Mouse (Mus musculus): ENCODE data around the gene Pdcl2. TPM values are rescaled to one million over a fixed set of nuclear protein-coding genes. Genes with fewer than 3 reads are reported as not detected.

The Pdcl2 gene
- polyA plus RNA-seq, 1 experiment from 2014 or later, result not detected

DNA sequence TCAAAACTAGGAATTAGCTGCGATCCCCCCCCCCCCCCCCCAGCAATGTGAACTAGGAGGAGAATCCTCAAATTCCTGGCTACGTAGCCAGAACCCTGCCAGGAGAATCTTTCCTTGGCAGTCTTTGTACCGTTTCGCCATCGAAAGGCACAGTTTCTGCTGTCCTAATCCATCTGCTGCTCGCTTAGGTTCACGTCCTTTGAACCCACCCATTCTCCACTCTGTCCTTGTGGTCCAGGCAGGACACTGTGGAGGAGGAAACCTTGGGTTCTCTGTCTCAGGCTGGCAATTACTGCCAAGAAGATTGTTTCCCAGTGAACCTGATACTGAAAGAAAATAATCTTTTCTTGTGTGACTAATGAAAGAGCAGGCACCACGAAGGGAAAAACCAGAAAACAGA is 25.3 kb downstream of the Pdcl2 start:
- no peak for ATAC-seq (ENCODE audit: low read depth)
- H3K27ac ChIP-seq (ENCODE audit: low read length), result no peak overlapping the region
- H3K4me2 ChIP-seq (ENCODE audit: low read depth, low read length), result peak overlapping the region; percentile 96
- peaks cover 13% of the 10 kb centered on the region; the same call in 1 of the 2 replicates for H3K4me1 ChIP-seq (replicated peaks; ENCODE audit: control insufficient read depth, insufficient read depth, low read length)
- no peaks in the 10 kb centered on the region for H3K27me3 ChIP-seq (ENCODE audit: control insufficient read depth, insufficient read depth, low read depth, low read length)
- no peaks in the 10 kb centered on the region for H3K9me3 ChIP-seq (ENCODE audit: control insufficient read depth, low read length)
- H3K9ac ChIP-seq (ENCODE audit: low read length), result no peak overlapping the region
- H3K36me3 ChIP-seq (ENCODE audit: control insufficient read depth, insufficient read depth, low read length), result no peaks in the 10 kb centered on the region
- peak overlapping the region; percentile 91 for H3K4me3 ChIP-seq (ENCODE audit: low read length)
- WGBS, result 5% methylated on average over 8 of the region's 8 CpGs

GRCm38 (mm10) chr5:76304452-76305341 is 26.3 kb downstream of the Pdcl2 start, which contains the start of gene Clock:
Gene Clock, minus strand, starts transcription at chr5:76304792.
- peak within 1 kb of the TSS; percentile 95 for H3K9ac ChIP-seq (ENCODE audit: low read length)
- peaks cover 13% of the 10 kb centered on the region; the same call in 1 of the 2 replicates for H3K4me1 ChIP-seq (replicated peaks; ENCODE audit: control insufficient read depth, insufficient read depth, low read length)
- H3K36me3 ChIP-seq (ENCODE audit: control insufficient read depth, insufficient read depth, low read length), result no peaks in the 10 kb centered on the region
- no peaks in the 10 kb centered on the region for H3K9me3 ChIP-seq (ENCODE audit: control insufficient read depth, low read length)
- peak within 1 kb of the TSS; percentile 98 for H3K27ac ChIP-seq (ENCODE audit: low read length)
- peak within 1 kb of the TSS; percentile 96 for H3K4me2 ChIP-seq (ENCODE audit: low read depth, low read length)
- H3K27me3 ChIP-seq (ENCODE audit: control insufficient read depth, insufficient read depth, low read depth, low read length), result no peaks in the 10 kb centered on the region
- under 1% methylated on average over 63 of the region's 104 CpGs for WGBS
- ATAC-seq (ENCODE audit: low read depth), result peak; percentile 90
- peak within 1 kb of the TSS; percentile 91 for H3K4me3 ChIP-seq (ENCODE audit: low read length)

DNA sequence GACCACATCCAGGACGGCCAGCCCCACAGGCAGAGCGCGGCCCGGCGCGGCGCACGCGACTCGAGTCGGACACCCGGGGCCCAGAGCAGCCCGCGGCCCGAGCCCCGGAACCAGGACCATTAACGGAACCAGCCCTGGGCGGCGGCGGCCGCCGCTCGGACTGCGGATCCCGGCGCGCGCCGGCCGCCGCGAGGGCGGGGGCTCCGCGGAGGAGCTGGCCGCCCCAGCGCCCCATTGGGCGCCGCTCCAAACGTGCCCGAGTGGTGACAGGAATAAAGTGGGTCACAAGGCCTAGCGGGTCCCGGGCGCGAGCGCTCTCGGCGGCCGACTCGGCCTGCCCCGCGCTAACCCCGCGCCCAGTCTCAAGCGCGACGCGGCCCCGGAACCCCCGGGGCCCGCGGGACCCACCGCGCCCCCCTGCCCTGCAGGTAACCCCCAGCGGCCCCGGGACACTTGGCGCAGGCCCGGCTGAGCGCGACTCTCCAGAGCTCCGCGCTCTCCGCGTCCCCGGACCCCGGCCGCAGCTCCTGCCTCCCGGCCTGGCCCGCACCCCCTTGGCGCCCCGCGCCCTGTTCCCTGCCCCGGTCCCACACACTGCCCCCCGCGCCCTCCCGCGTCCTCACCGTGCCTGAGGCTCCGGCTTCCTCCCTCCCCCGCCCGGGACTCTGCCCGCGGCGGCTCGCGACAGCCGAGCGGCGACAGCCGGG is 27.1 kb downstream of the Pdcl2 start:
- Histone ChIP-seq H3K9me3 (ENCODE audit: control insufficient read depth, low read length) (no peaks in the 10 kb centered on the region), H3K4me2 (ENCODE audit: low read depth, low read length) (peak overlapping the region; percentile 96), H3K4me1 (replicated peaks; ENCODE audit: control insufficient read depth, insufficient read depth, low read length) (peaks cover 13% of the 10 kb centered on the region; the same call in 1 of the 2 replicates), H3K4me3 (ENCODE audit: low read length) (peak overlapping the region; percentile 91), H3K9ac (ENCODE audit: low read length) (peak overlapping the region; percentile 95), H3K27ac (ENCODE audit: low read length) (peak overlapping the region; percentile 98), H3K27me3 (ENCODE audit: control insufficient read depth, insufficient read depth, low read depth, low read length) (no peaks in the 10 kb centered on the region), H3K36me3 (ENCODE audit: control insufficient read depth, insufficient read depth, low read length) (no peaks in the 10 kb centered on the region)
- under 1% methylated on average over 74 of the region's 100 CpGs for WGBS
- ATAC-seq (ENCODE audit: low read depth), result peak; percentile 81

GRCm38 (mm10) chr5:76303379-76303744 is 27.6 kb downstream of the Pdcl2 start:
- Histone ChIP-seq H3K9me3 (ENCODE audit: control insufficient read depth, low read length) (no peaks in the 10 kb centered on the region), H3K27ac (ENCODE audit: low read length) (peak overlapping the region; percentile 98), H3K36me3 (ENCODE audit: control insufficient read depth, insufficient read depth, low read length) (no peaks in the 10 kb centered on the region), H3K4me1 (replicated peaks; ENCODE audit: control insufficient read depth, insufficient read depth, low read length) (peaks cover 13% of the 10 kb centered on the region; the same call in 1 of the 2 replicates), H3K4me2 (ENCODE audit: low read depth, low read length) (peak overlapping the region; percentile 96), H3K4me3 (ENCODE audit: low read length) (peak overlapping the region; percentile 91), H3K27me3 (ENCODE audit: control insufficient read depth, insufficient read depth, low read depth, low read length) (no peaks in the 10 kb centered on the region), H3K9ac (ENCODE audit: low read length) (peak overlapping the region; percentile 95)
- no peak for ATAC-seq (ENCODE audit: low read depth)
- 6% methylated on average over 11 of the region's 11 CpGs for WGBS

- Histone ChIP-seq H3K4me1 (replicated peaks; ENCODE audit: control insufficient read depth, insufficient read depth, low read length) (peaks cover 13% of the 10 kb centered on the region; the same call in 1 of the 2 replicates), H3K27me3 (ENCODE audit: control insufficient read depth, insufficient read depth, low read depth, low read length) (no peaks in the 10 kb centered on the region), H3K36me3 (ENCODE audit: control insufficient read depth, insufficient read depth, low read length) (no peaks in the 10 kb centered on the region), H3K9me3 (ENCODE audit: control insufficient read depth, low read length) (no peaks in the 10 kb centered on the region), H3K4me3 (ENCODE audit: low read length) (no peak overlapping the region), H3K4me2 (ENCODE audit: low read depth, low read length) (peak overlapping the region; percentile 1; the same call in 1 of the 2 replicates), H3K27ac (ENCODE audit: low read length) (no peak overlapping the region), H3K9ac (ENCODE audit: low read length) (no peak overlapping the region)
- WGBS, result 72% methylated on average over 2 of the region's 2 CpGs
- ATAC-seq (ENCODE audit: low read depth), result no peak
Observed at GRCm38 (mm10) chr5:76302009-76302408, 28.9 kb downstream of the Pdcl2 start.

- Histone ChIP-seq H3K4me2 (ENCODE audit: low read depth, low read length) (no peak overlapping the region), H3K4me1 (replicated peaks; ENCODE audit: control insufficient read depth, insufficient read depth, low read length) (no peaks in the 10 kb centered on the region), H3K27me3 (ENCODE audit: control insufficient read depth, insufficient read depth, low read depth, low read length) (no peaks in the 10 kb centered on the region), H3K9ac (ENCODE audit: low read length) (no peak overlapping the region), H3K9me3 (ENCODE audit: control insufficient read depth, low read length) (no peaks in the 10 kb centered on the region), H3K4me3 (ENCODE audit: low read length) (no peak overlapping the region), H3K27ac (ENCODE audit: low read length) (no peak overlapping the region), H3K36me3 (ENCODE audit: control insufficient read depth, insufficient read depth, low read length) (no peaks in the 10 kb centered on the region)
- 77% methylated on average over 8 of the region's 8 CpGs for WGBS
- no peak for ATAC-seq (ENCODE audit: low read depth)
Observed at GRCm38 (mm10) chr5:76289234-76289691, 41.7 kb downstream of the Pdcl2 start.

GRCm38 (mm10) chr5:76288256-76288655 is 42.7 kb downstream of the Pdcl2 start:
- Histone ChIP-seq H3K27me3 (ENCODE audit: control insufficient read depth, insufficient read depth, low read depth, low read length) (no peaks in the 10 kb centered on the region), H3K9me3 (ENCODE audit: control insufficient read depth, low read length) (no peaks in the 10 kb centered on the region), H3K4me3 (ENCODE audit: low read length) (no peak overlapping the region), H3K27ac (ENCODE audit: low read length) (no peak overlapping the region), H3K9ac (ENCODE audit: low read length) (no peak overlapping the region), H3K36me3 (ENCODE audit: control insufficient read depth, insufficient read depth, low read length) (no peaks in the 10 kb centered on the region), H3K4me2 (ENCODE audit: low read depth, low read length) (no peak overlapping the region), H3K4me1 (replicated peaks; ENCODE audit: control insufficient read depth, insufficient read depth, low read length) (no peaks in the 10 kb centered on the region)
- 85% methylated on average over 3 of the region's 3 CpGs for WGBS
- ATAC-seq (ENCODE audit: low read depth), result no peak

DNA sequence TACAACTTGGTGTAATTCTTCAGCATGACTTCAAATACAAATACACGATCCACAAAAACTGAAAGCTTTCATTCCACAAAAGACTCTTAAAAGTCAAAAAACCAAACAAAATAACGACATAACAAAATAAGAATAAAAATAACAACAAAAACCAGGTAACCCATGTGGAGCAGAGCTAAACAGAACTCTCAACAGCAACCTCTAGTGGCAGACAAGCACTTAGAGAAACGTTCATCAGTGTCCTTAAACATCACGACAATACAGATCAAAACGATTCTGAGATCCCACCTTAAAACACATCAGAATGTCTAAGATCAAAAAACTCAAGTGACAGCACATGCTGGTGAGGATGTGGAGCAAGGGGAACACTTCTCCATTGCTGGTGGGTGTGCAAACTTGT is 43.9 kb downstream of the Pdcl2 start:
- Histone ChIP-seq H3K27ac (ENCODE audit: low read length) (no peak overlapping the region), H3K4me3 (ENCODE audit: low read length) (no peak overlapping the region), H3K4me1 (replicated peaks; ENCODE audit: control insufficient read depth, insufficient read depth, low read length) (no peaks in the 10 kb centered on the region), H3K36me3 (ENCODE audit: control insufficient read depth, insufficient read depth, low read length) (no peaks in the 10 kb centered on the region), H3K4me2 (ENCODE audit: low read depth, low read length) (no peak overlapping the region), H3K9me3 (ENCODE audit: control insufficient read depth, low read length) (no peaks in the 10 kb centered on the region), H3K27me3 (ENCODE audit: control insufficient read depth, insufficient read depth, low read depth, low read length) (no peaks in the 10 kb centered on the region), H3K9ac (ENCODE audit: low read length) (no peak overlapping the region)
- ATAC-seq (ENCODE audit: low read depth), result no peak
- WGBS, result 69% methylated on average over 5 of the region's 5 CpGs

- no peaks in the 10 kb centered on the region for H3K4me1 ChIP-seq (replicated peaks; ENCODE audit: control insufficient read depth, insufficient read depth, low read length)
- H3K9me3 ChIP-seq (ENCODE audit: control insufficient read depth, low read length), result no peaks in the 10 kb centered on the region
- 69% methylated on average over 4 of the region's 4 CpGs for WGBS
- no peak overlapping the region for H3K27ac ChIP-seq (ENCODE audit: low read length)
- ATAC-seq (ENCODE audit: low read depth), result no peak
- H3K4me2 ChIP-seq (ENCODE audit: low read depth, low read length), result no peak overlapping the region
- no peaks in the 10 kb centered on the region for H3K36me3 ChIP-seq (ENCODE audit: control insufficient read depth, insufficient read depth, low read length)
- H3K9ac ChIP-seq (ENCODE audit: low read length), result no peak overlapping the region
- no peak overlapping the region for H3K4me3 ChIP-seq (ENCODE audit: low read length)
- no peaks in the 10 kb centered on the region for H3K27me3 ChIP-seq (ENCODE audit: control insufficient read depth, insufficient read depth, low read depth, low read length)
Observed at GRCm38 (mm10) chr5:76285699-76286098, 45.3 kb downstream of the Pdcl2 start.
